Mouse (Mus musculus) right cerebral cortex, postnatal 14 days (tissue): ENCODE data around the gene Pbx3.

Experiments
- DNase-seq: peaks from one replicate; pipeline ENCODE4 v3.0.0; 2022

Gene Pbx3

GRCm38 (mm10) chr2:34217596-34217995 lies 155.3 kb downstream of the Pbx3 start:
- DNase-seq, result no peak

- no peak for DNase-seq
Observed at GRCm38 (mm10) chr2:34215496-34215895, 157.4 kb downstream of the Pbx3 start.

GRCm38 (mm10) chr2:34212418-34212817 lies 160.5 kb downstream of the Pbx3 start:
- DNase-seq, result peak; percentile 22

- no peak for DNase-seq
Observed at GRCm38 (mm10) chr2:34204797-34205196, 168.1 kb downstream of the Pbx3 start.

GRCm38 (mm10) chr2:34204325-34204724 lies 168.6 kb downstream of the Pbx3 start:
- no peak for DNase-seq

GRCm38 (mm10) chr2:34193870-34194820 lies 178.8 kb downstream of the Pbx3 start:
- DNase-seq, result no peak

- no peak for DNase-seq
Observed at GRCm38 (mm10) chr2:34193276-34193675, 179.7 kb downstream of the Pbx3 start.

- DNase-seq, result no peak
Observed at GRCm38 (mm10) chr2:34187366-34187765, 185.6 kb downstream of the Pbx3 start.

GRCm38 (mm10) chr2:34181600-34181999 lies 191.3 kb downstream of the Pbx3 start:
- no peak for DNase-seq

GRCm38 (mm10) chr2:34179299-34179698 lies 193.6 kb downstream of the Pbx3 start:
- no peak for DNase-seq

GRCm38 (mm10) chr2:34178653-34179052 lies 194.3 kb downstream of the Pbx3 start:
- no peak for DNase-seq

GRCm38 (mm10) chr2:34170424-34170823 lies 202.5 kb downstream of the Pbx3 start:
- DNase-seq, result no peak

- DNase-seq, result no peak
Observed at GRCm38 (mm10) chr2:34169626-34170025, 203.3 kb downstream of the Pbx3 start.

- DNase-seq, result no peak
Observed at GRCm38 (mm10) chr2:34168191-34168590, 204.8 kb downstream of the Pbx3 start.

- DNase-seq, result no peak
Observed at GRCm38 (mm10) chr2:34162484-34162883, 210.5 kb downstream of the Pbx3 start.

- no peak for DNase-seq
Observed at GRCm38 (mm10) chr2:34157746-34158145, 215.2 kb downstream of the Pbx3 start.

- DNase-seq, result no peak
Observed at GRCm38 (mm10) chr2:34154833-34155232, 218.1 kb downstream of the Pbx3 start.

GRCm38 (mm10) chr2:34153336-34153735 lies 219.6 kb downstream of the Pbx3 start:
- no peak for DNase-seq

GRCm38 (mm10) chr2:34150560-34150959 lies 222.4 kb downstream of the Pbx3 start:
- DNase-seq, result no peak

GRCm38 (mm10) chr2:34148214-34148613 lies 224.7 kb downstream of the Pbx3 start:
- no peak for DNase-seq

- no peak for DNase-seq
Observed at GRCm38 (mm10) chr2:34147476-34147875, 225.5 kb downstream of the Pbx3 start.

GRCm38 (mm10) chr2:34147036-34147435 lies 225.9 kb downstream of the Pbx3 start:
- DNase-seq, result no peak

GRCm38 (mm10) chr2:34146431-34146830 lies 226.5 kb downstream of the Pbx3 start:
- no peak for DNase-seq

GRCm38 (mm10) chr2:34139470-34140158 lies 233.3 kb downstream of the Pbx3 start:
- peak; percentile 14 for DNase-seq
